Mouse (Mus musculus) embryonic facial prominence, embryonic 14.5 days (tissue): Measurements from ENCODE around the gene Rnf187. TPM values are rescaled to one million over a fixed set of nuclear protein-coding genes. Genes with fewer than 3 reads are reported as not detected.

ENCODE experiments used
- ATAC-seq: fragments of 200-750 bp; cut with Nextera tagmentation; 2 replicates; pipeline ENCODE4 v1.8.0; 2017; ENCODE audit warnings: low read depth, moderate number of reproducible peaks, moderate TSS enrichment
- DNase-seq: peaks from one replicate; pipeline ENCODE4 v3.0.0-alpha.2; 2015; ENCODE audit warnings: low spot score
- H3K27ac ChIP-seq: fragments of 300-500 bp; sonication (generic); replicated peaks from 2 replicates; pipeline ENCODE4 v1.5.1; 2014; ENCODE audit warnings: low read depth, mild to moderate bottlenecking, low read length, moderate library complexity
- H3K27me3 ChIP-seq: fragments of 300-500 bp; sonication (generic); replicated peaks from 2 replicates; pipeline ENCODE4 v1.6.1; 2014; ENCODE audit warnings: low read length; ENCODE audit not compliant: control insufficient read depth, insufficient read depth
- H3K36me3 ChIP-seq: fragments of 300-500 bp; sonication (generic); 2 replicates; pipeline ENCODE4 v1.6.1; 2014; ENCODE audit warnings: low read length, mixed read lengths; ENCODE audit not compliant: control insufficient read depth, insufficient read depth
- H3K4me1 ChIP-seq: fragments of 300-500 bp; sonication (generic); 2 replicates; pipeline ENCODE4 v1.6.1; 2014; ENCODE audit warnings: antibody characterized with exemption, low read length; ENCODE audit not compliant: control insufficient read depth, insufficient read depth
- H3K4me2 ChIP-seq: fragments of 300-500 bp; sonication (generic); 2 replicates; pipeline ENCODE4 v1.6.1; 2014; ENCODE audit warnings: low read depth, mild to moderate bottlenecking, low read length, moderate library complexity, mixed read lengths
- H3K4me3 ChIP-seq: fragments of 300-500 bp; sonication (generic); 2 replicates; pipeline ENCODE4 v1.5.1; 2014; ENCODE audit warnings: low read depth, mild to moderate bottlenecking, low read length
- H3K9ac ChIP-seq: fragments of 300-500 bp; sonication (generic); 2 replicates; pipeline ENCODE4 v1.6.1; 2014; ENCODE audit warnings: low read depth, mild to moderate bottlenecking, low read length, moderate library complexity, mixed read lengths
- H3K9me3 ChIP-seq: fragments of 300-500 bp; sonication (generic); 2 replicates; pipeline ENCODE4 v1.6.1; 2016; ENCODE audit warnings: low read length; ENCODE audit not compliant: control insufficient read depth
- WGBS: fragments of 180-500 bp; shearing (Covaris S2); extraction: QIAGEN DNeasy Blood & Tissue Kit; methylation state at CpG from one replicate; pipeline ENCODE4 v1.1.7; 2014; 5-methylcytosine and 5-hydroxymethylcytosine counted together
- polyA plus RNA-seq: library from polyadenylated mRNA; unstranded; fragments of >200 nt; fragmentation: Nextera tagmentation; extraction: Ambion mirVana; gene quantifications from 2 replicates; pipeline ENCODE4 v1.2.1, GENCODE M21; 2014

Gene Rnf187
- polyA plus RNA-seq, 1 experiment from 2014 or later = 256 TPM

- Histone ChIP-seq H3K36me3 (peaks cover 11% of the 10 kb centered on the region), H3K4me2 (no peak overlapping the region)
- 59% methylated on average over 2 of the region's 2 CpGs for WGBS
These were observed 11.7 kb downstream of the Rnf187 start for GRCm38 (mm10) chr11:58927053-58927452.

DNA sequence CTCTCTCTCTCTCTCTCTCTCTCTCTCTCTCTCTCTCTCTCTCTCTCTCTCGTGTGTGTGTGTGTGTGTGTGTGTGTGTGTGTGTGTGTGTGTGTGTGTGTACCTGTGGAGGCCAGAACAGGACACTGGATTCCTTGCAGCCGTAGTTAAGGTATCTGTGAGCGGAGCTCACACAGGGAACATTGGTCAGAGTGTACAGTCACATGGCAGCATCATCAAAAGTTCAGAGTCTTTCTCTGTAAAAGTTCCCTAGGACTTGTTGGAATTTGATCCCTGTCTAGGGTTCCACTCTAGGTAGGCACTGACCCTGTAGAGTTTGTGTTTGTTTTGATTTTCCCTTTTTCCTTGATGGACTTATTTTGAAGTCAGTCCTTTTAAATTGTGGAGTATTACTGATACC is 12.1 kb downstream of the Rnf187 start:
- peaks cover 7% of the 10 kb centered on the region for H3K36me3 ChIP-seq

More at GRCm38 (mm10) chr11:58927053-58927452, 11.7 kb downstream of the Rnf187 start:
- no peak overlapping the region for H3K4me3 ChIP-seq
- DNase-seq (no peak), ATAC-seq (no peak)
- H3K4me1 ChIP-seq = no peaks in the 10 kb centered on the region
- no peak overlapping the region for H3K27ac ChIP-seq
- no peak overlapping the region for H3K9ac ChIP-seq
- no peaks in the 10 kb centered on the region for H3K9me3 ChIP-seq
- H3K27me3 ChIP-seq = no peaks in the 10 kb centered on the region

DNA sequence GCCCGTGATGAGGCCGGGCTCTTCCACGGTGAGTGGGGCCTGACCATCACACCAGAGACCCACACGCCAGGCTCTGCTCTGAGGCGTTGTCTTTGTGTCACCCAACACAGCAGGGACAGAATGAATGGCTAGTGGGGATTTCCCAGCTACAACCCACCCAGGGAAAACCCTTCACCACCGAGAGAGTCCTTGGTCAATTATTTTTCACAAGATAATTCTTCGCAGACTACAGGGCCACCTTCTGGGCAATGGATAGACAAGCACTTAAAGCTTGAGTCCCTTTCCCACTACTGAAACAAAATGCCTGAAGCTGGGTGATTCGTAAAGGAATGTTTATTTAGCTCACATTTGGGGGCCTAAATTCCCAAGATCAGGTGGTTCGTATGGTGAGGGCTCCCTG is 16.3 kb downstream of the Rnf187 start:
- ATAC-seq = no peak
- H3K9me3 ChIP-seq = no peaks in the 10 kb centered on the region

More for the DNA sequence above, 12.1 kb downstream of the Rnf187 start:
- H3K4me3 ChIP-seq = no peak overlapping the region
- H3K9me3 ChIP-seq = no peaks in the 10 kb centered on the region
- ATAC-seq (no peak), DNase-seq (no peak)
- H3K9ac ChIP-seq = no peak overlapping the region
- H3K27me3 ChIP-seq = no peaks in the 10 kb centered on the region
- WGBS = 60% methylated on average over 2 of the region's 3 CpGs
- no peak overlapping the region for H3K4me2 ChIP-seq
- no peaks in the 10 kb centered on the region for H3K4me1 ChIP-seq
- H3K27ac ChIP-seq = no peak overlapping the region

DNA sequence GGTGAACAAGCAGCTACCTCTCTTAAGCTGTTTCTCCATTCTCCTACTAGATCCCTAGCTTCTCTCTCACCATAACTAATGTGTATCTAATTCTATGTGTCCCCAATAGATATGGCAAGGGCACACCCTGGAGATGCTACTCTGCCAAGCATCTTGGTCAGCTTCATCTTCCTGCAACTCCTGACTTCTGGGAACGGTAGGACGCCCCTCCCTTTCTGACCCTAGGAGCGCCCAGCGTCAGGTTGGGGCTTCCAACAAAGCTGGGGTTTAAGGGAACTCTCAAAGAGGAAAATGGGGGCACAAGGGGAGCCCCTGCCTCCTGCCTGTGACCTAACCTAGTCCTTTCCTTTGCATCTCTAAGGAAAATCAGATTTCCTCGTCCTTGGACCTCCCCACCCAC is 20.0 kb downstream of the Rnf187 start:
- Histone ChIP-seq H3K4me3 (no peak overlapping the region), H3K9me3 (no peaks in the 10 kb centered on the region), H3K9ac (no peak overlapping the region), H3K4me2 (no peak overlapping the region), H3K4me1 (no peaks in the 10 kb centered on the region), H3K36me3 (no peaks in the 10 kb centered on the region), H3K27me3 (no peaks in the 10 kb centered on the region; the same call in 1 of the 2 replicates), H3K27ac (no peak overlapping the region)
- 71% methylated on average over 5 of the region's 5 CpGs for WGBS
- ATAC-seq (no peak), DNase-seq (no peak)

More for the DNA sequence above, 16.3 kb downstream of the Rnf187 start:
- no peak for DNase-seq
- Histone ChIP-seq H3K9ac (no peak overlapping the region), H3K36me3 (no peaks in the 10 kb centered on the region), H3K4me3 (no peak overlapping the region), H3K27me3 (no peaks in the 10 kb centered on the region), H3K4me1 (no peaks in the 10 kb centered on the region), H3K27ac (no peak overlapping the region), H3K4me2 (no peak overlapping the region)
- 89% methylated on average over 9 of the region's 9 CpGs for WGBS

DNA sequence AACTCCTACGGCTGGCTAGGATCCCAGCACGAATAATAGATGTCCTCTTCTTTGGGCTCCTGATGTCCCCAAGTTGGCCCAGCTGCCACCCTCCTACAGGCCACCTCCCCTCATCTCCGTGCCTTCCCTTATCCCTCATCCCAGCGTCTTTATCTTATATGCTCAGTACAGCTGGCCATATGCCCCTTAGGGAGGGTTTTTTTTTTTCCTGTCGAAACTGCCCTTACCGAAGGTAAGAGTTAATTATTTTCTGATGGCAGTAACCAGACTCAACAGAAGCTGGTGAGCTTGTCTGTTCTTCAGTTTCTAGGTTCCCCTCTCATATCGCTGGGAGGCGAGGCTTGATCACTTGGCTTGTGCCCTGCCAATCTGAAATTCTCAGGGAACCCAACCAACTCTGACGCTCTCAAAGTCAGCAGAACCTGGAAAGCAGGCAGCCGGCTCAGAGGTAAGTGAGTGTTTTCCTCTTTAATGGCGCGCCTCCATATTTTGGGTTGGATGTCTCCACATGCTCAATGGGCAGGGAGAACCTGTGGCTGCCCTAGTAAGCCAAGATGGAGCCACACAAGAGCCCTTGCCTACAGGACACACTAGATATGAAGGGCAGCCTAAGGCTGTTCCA is 20.9 kb downstream of the Rnf187 start, which contains the start of gene Btnl10:
TSS of gene Btnl10 (plus strand) at position 164 of the 622 bp plus-strand sequence.
- no peaks in the 10 kb centered on the region for H3K9me3 ChIP-seq
- no peak within 1 kb of the TSS for H3K4me2 ChIP-seq
- H3K27me3 ChIP-seq = no peaks in the 10 kb centered on the region; the same call in 1 of the 2 replicates
- no peaks in the 10 kb centered on the region for H3K4me1 ChIP-seq
- H3K9ac ChIP-seq = no peak within 1 kb of the TSS
- H3K4me3 ChIP-seq = no peak within 1 kb of the TSS
- WGBS = 73% methylated on average over 12 of the region's 12 CpGs
- H3K36me3 ChIP-seq = no peaks in the 10 kb centered on the region
- H3K27ac ChIP-seq = no peak within 1 kb of the TSS
- no peak for ATAC-seq
- DNase-seq = no peak

- Histone ChIP-seq H3K4me2 (no peak overlapping the region), H3K27ac (no peak overlapping the region), H3K4me3 (no peak overlapping the region), H3K4me1 (no peaks in the 10 kb centered on the region), H3K27me3 (no peaks in the 10 kb centered on the region; the same call in 1 of the 2 replicates), H3K9me3 (no peaks in the 10 kb centered on the region), H3K36me3 (no peaks in the 10 kb centered on the region), H3K9ac (no peak overlapping the region)
- WGBS = 48% methylated on average over 14 of the region's 14 CpGs
- no peak for ATAC-seq
- peak; percentile 38 for DNase-seq
These were observed 21.6 kb downstream of the Rnf187 start for GRCm38 (mm10) chr11:58916879-58917744.

DNA sequence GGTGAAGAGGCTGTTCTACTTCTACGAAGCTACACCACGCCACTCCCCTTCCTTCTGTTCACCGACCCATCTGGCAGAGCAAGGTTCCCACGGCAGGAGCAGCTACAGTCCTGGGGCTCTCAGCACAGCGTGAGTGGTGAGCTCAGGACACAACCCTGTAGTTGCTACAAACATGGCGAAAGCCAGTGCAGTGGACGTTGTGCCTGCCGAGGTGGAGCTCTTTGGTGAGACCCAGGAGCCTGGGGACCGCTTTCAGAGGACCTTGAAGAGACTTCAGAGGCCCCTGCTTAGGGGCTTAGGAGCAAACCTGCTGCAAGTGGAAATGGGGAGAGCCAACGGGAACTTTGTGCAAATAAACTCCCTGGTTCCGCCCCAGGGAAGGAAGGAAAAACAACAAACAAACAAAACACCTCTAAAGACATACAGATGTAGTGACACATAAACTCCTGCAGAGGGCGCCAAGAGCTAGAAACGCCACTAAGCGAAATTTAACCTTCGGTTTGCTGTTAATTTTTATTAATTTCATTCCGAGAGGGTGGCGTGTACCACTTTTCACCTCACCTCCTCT is 24.2 kb downstream of the Rnf187 start:
- Histone ChIP-seq H3K4me2 (peak overlapping the region; percentile 60), H3K9ac (peak overlapping the region; percentile 64), H3K27ac (no peak overlapping the region)

GRCm38 (mm10) chr11:58913776-58914175 is 24.9 kb downstream of the Rnf187 start:
- Histone ChIP-seq H3K9me3 (no peaks in the 10 kb centered on the region), H3K27me3 (no peaks in the 10 kb centered on the region; the same call in 1 of the 2 replicates), H3K27ac (no peak overlapping the region), H3K9ac (no peak overlapping the region), H3K36me3 (no peaks in the 10 kb centered on the region), H3K4me2 (no peak overlapping the region), H3K4me3 (no peak overlapping the region), H3K4me1 (no peaks in the 10 kb centered on the region)
- DNase-seq (no peak), ATAC-seq (no peak)
- WGBS = 94% methylated on average over 1 of the region's 1 CpGs

More for the DNA sequence above, 24.2 kb downstream of the Rnf187 start:
- H3K27me3 ChIP-seq = no peaks in the 10 kb centered on the region; the same call in 1 of the 2 replicates
- H3K36me3 ChIP-seq = no peaks in the 10 kb centered on the region
- H3K4me3 ChIP-seq = peak overlapping the region; percentile 35
- H3K9me3 ChIP-seq = no peaks in the 10 kb centered on the region
- H3K4me1 ChIP-seq = no peaks in the 10 kb centered on the region
- DNase-seq (peak; percentile 41), ATAC-seq (no peak)
- WGBS = 11% methylated on average over 16 of the region's 17 CpGs
